Mouse (Mus musculus) kidney, adult 11 months (tissue): ENCODE measurements around the gene Spic.

Source experiments
- DNase-seq: peaks from one replicate; pipeline ENCODE4 v3.0.0; 2022

Spic gene

DNA sequence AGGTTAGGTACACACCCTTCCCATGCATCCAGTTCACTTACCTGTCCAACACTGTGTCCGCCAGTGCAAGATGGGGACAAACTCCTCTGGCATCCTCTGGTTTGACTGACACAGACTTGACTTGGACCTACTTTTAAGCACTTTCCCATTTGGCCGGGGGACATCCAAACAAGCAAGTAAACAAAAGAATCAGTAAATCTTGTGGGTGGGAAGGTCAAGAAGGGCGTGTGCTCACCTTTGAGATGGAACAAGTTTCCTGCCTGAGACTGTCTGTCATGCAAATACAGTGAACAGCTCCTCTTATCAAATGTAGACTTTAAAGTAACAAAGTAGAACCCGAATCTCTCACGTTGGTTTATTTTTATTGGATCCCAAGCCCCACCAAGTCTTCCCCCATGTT lies at the start of gene Spic:
TSS of gene Spic (minus strand) at position 91 of the 400 bp plus-strand sequence.
- DNase-seq, result no peak

DNA sequence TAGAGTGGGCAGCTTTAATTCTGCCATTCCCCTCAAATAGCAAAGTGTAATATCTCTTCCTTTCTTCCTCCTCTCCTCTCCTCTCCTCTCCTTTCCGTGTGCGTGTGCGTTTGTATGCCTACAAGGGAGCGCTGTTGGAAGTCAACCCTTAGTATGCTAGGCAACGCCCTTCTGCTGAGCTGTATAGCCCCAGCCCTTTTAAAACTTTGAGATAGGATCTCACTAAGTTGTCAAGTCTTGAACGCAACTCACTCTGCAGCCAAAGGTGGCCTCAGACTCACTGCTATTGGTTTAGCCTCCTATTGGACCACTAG lies 47.5 kb upstream of the Spic start:
- DNase-seq, result no peak

DNA sequence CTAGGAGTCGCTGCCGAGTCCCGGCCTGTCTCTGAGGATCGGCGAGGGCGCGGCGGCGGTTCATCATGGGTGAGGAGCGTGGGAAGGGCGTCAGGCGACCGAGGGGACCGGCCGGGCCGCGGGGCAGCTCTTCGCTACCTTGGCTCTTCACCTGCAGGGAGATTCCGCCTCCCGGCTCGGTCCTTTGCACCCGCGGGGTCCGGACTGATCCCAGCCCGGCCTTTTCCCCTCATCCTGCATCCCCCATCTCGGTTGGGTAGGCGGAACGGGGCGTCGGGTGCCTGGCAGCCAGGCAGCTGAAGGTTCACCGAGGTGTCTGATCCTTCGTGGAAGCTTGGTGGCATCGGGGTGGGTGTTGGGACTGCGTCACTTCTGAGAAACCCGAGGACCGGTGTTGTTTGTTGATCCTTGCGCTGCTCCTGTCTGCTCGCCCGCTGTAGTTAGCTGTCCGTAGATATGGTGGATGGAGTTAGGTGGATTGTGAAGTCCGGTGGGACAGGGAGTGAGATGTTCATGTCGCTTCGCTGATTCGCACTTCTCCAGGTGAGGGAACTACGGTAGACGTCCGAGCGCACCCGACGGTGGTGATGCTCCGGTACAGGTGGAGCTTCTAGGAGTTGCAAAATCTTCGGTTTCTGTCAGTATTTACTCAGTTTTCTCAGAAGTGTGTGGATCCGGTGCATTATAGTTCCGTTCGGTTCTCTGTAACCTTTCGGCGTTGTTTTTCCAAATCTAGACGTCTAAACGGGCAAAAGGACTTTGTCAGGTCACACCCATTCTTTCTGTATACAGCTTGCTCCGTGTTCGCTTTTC lies 46.9 kb upstream of the Spic start:
- DNase-seq, result no peak

DNA sequence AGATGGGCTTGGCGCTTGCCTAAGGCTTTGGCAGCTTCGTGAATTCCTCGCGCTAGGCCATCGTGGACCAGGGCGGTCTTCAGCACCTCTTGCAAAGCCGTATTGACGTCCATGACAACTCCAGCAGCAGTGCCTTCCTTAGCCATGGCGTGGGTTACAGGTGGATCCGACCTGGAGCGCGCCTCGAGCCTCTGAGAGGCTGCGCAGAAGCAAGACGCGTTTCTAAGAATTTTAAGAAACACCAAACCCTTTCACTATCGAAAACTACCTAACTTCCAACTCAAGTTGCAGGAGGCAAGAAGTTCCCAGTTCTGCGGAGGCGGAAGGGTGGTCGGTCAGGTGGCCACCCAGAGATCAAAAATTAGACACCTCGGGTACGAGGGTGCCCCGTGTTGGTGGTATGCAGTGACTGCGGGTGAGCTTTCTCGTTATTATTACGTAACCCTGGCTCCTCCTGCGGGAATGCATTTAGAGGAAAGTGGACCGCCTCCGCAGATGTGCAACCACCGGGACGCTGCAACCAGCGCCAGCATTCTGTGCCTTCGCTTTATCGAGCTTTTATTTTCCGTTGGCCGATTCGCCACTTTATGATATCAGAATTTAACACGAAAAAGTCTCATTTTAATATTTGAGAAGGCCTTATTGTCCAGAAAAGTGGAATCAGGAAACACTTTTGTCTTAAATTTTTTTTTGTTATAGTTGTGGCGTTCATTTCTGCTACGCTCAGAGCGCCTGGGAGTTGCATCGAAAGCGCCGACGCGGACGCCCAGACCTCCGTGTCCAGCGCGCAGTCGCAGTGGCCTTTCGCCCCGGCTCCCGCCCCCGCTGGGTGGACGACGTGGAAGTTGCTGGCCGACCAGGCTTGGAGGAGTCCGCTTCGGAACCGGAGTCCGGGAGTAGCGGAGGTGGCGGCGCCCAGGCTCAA lies 46.0 kb upstream of the Spic start, which contains the start of gene Arl1:
TSS of gene Arl1 (plus strand) at position 288 of the 925 bp plus-strand sequence.
- peak; percentile 89 for DNase-seq

DNA sequence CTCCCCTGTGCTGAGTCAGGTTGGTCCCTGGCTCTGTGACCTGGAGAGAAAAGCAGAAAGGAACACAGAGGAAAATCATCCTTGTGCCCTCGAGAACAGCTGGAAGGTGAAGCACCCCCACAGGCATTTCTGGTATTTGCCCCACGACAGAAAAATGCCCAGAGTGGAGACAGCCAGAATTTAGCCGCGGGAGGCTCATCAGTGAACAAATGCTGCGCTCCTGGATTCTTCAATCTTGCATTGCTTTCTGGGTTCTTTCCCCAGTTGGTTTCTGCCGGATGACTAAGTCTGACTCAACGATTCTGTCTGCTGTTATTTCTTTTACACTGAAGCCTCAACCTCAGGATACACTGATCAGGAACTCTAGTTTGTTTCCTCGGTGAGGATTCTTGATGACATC lies 43.4 kb upstream of the Spic start:
- no peak for DNase-seq

DNA sequence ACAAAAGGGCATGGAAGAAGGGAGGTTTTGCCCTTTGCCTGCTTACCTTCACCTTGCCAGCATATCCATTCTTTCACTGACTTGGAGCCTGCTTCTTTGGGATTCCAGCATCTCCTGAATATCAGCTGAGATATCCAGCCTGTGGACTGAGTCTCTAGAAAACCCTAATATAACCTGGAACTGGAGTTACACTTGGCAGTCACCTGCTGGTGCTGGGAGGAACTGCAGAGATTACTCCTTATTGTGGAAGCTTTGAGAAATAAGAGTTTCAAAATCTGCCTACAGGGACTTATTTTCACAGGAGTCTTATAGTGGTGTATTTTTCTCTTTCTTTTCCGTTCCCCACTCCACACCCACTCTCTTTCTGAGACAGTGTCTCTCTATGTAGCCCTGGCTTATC lies 42.3 kb upstream of the Spic start:
- DNase-seq, result peak; percentile 26

DNA sequence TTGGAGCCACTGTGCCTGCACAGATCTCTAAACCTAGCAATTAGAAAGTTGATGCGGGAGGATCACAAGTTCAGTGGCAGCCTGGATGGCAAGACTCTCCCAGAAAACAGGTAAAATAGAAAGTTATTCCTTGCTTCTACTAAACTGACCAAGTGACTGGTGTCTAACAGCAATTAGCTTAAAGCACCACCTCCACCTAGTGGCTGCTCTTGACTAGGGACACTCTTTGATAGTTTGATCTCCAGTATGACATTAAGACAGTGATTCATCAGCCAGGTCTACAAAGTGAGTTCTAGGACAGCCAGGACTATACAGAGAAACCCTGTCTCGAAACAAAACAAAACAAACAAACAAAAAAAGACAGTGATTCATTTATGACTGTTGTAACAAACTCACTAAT lies 40.5 kb upstream of the Spic start:
- peak; percentile 12 for DNase-seq

DNA sequence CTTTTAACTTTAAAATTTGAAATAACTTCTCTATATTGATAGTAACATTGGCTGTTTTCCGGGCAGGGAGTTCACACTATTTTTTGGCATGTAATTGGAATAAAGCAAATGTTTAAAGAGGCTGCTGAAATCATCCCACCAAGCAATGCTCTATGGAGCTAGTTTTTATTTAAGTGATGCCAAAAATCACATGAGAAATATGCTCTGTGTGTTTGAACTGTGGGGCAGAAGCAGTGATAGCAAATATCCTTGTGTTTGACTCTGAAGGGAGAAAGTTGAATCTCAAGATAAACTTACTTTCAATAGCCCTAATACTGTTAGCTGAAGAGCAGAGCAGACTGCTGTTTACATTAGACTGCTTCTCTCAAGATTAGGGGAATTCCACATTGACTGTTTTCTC lies 34.8 kb upstream of the Spic start:
- DNase-seq, result no peak

DNA sequence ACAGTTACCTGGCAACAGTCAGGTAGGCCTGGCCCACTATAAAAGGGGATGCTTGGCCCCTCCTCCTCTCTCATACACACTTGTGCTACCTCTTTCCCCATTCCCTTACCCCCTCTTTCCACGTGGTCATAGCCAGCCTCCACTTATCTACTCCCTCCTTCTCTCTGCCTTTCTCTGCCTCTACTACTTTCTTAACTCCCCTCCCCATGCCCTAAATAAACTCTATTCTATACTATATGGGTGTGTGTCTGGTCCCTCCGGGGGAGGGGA lies 32.9 kb upstream of the Spic start:
- no peak for DNase-seq

DNA sequence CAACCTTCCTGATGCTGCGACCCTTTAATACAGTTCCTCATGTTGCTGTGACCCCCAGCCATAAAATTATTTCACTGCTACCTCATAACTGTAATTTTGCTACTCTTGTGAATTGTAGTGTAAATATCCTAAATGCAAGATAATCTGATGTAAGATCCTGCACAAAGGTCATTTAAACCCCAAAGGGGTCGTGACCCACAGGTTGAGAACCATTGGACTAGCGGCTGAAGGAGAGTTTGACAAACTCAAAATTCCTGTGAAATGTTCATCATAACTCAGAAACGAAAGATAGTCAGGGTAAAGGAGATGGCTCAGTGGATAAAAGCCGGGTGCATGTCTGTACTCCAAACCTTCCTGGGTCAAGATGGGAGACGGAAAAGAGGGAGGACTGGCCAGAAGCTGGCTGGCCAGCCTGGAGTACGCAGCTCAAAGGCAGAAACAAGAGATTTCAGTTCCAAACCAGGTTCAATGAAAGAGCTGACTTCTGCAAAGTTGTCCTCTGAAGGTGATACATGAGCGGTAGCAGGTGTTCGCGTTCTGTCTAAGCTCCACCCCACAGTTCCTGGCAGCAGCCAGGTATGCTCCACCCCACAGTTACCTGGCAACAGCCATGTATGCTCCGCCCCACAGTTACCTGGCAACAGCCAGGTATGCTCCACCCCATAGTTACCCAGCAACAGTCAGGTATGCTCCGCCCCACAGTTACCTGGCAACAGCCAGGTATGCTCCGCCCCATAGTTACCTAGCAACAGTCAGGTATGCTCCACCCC lies 32.4 kb upstream of the Spic start:
- DNase-seq, result no peak

DNA sequence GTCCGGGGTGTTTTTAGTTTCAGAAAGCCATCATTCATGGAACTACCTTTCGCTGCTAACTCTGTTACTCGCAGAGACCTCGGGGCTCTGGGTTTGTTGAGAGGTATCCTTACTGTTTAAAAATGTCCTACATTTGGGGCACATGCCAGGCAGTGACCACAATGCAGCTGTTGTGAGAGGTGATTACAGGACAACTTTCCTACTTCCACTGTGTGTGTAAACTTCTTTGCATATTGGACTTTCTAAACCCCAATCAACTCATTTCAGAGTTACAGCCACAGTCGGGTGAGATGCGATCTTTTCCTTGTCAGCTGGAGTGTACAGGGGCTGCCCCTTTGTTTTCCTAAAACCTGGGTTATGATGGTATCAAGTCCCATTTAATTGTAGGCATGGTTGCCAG lies 30.8 kb upstream of the Spic start:
- DNase-seq, result no peak

DNA sequence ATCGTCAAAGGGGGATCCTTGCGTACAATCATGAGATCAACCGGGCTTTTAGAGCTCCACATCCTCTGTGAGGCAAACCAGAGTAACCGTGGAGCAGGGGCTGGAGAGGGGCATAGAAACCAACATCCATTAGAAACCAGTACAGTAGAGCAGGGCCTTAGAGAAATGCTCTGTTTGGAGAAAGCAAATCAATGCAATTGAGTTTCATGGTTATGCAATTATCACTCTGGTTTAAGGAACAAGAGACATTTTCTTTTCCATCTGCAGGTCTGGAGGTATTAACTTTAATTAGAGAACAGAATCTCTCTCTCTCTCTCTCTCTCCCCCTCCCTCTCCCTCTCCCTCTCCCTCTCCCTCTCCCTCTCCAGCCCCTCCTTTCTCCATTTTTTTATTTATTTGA lies 29.9 kb upstream of the Spic start:
- no peak for DNase-seq

DNA sequence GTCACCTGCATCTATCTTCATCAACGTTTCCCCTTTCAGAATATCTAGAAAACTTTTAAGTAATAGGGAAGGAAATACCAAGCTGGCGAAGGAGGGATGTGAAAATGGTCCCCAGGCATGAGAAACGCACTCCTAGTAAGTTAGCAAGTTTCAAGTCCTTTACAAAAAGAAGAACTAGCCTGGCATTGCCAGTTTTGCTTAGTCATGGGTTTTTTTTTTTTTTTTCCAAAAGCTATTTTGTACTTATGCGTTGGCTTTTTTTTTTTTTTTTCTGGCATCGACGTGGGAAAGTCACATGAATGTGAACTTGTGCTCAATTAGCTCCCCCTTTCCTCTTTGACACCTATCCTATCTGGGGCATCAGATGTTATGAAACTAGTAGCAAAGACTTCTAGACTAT lies 27.5 kb upstream of the Spic start:
- DNase-seq, result no peak

DNA sequence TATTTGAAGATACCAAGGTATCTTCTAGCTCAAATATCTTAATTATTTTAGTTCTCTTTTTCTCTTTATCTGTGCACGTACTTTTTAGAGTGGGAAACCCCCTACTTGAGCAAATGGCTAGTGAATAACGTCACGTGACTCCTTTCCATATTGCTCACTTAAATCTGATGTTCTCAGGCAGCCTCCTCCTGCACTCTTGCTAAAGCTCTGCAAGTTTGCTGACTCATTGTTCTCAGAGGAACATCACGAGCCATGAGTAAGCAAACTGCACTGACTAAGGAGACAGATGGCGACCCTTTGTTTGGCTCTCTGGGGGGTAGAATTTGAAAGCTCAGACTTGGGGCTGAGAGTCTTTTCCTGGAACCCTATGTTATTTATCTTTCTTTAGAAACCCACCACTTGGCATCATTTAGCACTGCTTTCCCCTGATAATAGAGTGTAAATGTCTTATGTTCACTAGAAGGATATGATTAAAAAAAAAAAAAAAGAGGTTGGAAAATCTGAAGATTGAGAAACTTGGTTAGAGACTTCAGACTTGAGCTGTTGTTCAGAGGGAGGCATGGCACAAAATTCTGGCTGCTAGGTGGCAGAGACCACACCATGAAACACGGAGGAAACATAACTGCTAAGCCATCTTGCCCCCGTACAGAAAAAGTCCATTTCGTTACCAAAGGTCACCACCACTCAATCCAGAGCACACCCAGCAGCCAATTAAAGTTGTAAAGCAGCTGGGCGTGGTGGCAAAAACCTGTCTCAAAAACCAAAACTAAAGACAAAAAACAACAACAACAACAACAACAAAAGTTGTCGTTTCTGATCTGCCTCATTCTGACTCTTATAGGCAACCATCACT lies 24.1 kb upstream of the Spic start:
- no peak for DNase-seq

DNA sequence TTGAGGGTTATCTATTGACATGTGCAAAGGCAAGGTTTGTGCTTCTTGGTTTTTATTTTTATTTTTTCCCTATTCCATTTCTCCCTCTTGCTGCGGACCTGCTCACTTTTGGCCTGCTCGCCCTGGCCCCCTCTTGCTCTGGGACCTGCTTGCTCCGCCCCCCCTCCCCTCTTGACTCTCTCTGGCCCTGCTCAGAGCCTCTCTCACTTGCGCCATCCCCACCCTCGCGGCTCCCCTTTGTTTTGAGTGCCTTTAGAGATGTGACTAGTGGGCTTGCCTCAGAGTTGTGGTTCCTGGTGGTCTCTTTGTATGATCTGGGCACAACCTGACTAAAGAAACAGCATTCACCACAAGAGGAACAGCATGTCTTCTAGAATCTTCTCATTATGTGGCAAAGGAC lies 16.1 kb upstream of the Spic start:
- DNase-seq, result no peak

DNA sequence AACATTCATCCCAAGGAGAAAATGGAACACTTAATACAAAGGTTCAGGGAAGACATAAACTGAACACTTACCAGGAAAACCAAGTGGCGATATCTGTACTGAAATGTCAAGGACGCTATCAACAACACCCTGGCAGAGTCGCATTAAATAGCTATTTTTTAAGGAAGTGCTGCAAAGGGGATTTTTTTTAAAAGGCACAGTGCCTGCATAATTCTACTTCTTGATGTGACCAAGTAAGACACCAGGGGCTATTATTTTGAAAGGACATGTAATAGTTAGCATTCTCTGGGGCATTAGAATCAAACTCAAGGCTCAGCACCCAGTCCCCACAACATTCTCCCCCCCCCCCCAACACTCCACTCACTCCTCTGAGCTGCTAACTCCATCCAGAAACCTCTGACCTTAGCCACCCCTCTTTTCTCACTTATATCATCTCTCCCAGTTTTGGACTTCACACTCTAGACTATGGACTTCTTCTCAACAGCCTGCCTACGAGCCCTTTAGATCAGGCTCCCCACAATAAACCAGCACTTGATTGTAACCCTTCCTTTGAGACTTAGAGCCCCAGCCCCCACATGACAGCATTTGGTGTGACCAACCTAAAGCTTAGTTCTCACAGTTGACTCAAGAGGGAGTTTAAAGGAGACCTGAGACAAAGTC lies 1.8 kb downstream of the Spic start:
- no peak for DNase-seq

DNA sequence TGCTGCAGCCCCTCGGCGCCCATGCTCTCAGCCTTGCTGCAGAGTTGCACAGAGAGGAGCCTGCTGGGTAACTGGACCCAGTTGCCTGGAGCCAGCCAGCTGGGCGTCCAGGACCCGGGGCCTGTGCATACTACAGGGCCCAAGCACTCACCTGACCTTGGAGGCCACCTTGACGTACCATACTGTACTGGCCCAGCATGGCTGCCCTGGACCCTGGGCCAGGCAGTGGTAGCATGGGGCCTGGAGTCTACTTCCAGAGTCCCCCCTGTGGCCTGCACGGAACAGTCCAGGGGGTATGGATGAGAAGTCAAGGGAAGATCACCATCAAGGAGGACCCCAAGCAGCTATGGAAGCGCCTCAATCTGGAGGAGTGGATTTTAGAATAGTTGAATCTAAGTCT lies 12.0 kb downstream of the Spic start:
- DNase-seq, result no peak

DNA sequence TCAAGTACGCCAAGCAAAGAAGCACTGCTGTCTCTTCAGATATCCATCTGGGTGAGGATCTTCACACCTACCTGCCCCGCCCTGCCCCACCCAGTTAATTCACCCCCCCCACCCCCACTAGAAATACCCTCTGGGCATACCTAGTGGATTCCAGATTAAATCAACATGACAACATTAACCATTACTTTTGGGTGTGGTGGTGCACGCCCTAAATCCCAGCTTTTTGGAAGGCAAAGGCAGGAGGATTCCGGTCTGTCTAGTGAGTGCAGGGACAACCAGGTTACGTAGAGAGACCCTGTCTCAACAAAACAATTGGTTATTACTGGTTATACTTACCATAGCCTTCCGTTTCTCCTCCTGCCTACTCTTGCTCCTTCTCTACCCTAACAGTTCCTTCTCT lies 12.7 kb downstream of the Spic start:
- no peak for DNase-seq

DNA sequence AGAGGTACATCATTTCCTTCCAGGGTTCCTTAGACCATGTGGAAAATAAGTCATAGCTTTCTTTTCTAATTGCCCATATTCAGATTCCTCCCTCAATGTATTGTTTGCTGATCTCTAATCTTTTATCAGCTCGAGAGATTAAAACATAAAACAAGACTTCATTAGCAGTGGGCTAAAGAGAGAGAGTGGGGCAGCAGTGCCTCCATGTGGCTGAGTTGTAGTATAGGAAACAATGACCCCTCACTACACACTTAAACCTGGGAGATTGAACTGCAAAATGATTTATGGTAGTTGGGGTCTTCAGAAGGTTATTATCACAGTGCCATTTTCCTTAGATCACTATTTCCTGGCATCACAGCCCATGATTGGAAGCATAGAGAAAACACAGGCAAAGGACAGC lies 15.1 kb downstream of the Spic start:
- DNase-seq, result no peak

DNA sequence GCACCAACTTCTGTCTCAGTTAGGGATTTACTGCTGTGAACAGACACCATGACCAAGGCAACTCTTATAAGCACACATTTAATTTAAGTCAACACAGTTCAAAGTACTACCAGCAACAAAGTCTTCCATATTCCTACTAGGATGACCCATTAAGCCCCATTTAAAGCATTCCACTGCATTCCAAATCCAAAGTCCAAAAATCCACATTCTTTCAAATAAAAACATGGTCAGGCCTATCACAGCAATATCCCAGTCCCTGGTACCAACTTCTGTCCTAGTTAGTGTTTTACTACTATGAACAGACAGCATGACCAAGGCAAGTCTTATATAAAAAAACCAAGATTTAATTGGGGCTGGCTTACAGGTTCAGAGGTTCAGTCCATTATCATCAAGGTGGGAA lies 21.0 kb downstream of the Spic start:
- DNase-seq, result peak; percentile 21

DNA sequence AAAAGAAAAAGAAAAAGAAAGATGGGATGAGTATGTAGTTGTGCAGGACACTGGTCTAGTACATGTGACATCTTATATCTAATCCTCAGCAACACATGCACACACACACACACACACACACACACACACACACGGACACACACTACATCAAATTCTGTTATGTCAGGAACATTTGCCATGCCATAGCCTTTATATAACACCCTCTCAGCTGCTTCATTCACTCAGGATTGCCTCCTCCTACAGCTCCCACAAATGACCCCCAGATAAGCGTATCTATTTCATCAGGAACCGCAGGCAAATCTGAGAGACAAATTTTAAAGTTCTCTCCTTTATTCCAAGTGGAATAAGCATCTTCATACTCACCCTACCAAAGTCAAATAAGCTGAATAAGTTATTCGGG lies 25.9 kb downstream of the Spic start:
- no peak for DNase-seq

DNA sequence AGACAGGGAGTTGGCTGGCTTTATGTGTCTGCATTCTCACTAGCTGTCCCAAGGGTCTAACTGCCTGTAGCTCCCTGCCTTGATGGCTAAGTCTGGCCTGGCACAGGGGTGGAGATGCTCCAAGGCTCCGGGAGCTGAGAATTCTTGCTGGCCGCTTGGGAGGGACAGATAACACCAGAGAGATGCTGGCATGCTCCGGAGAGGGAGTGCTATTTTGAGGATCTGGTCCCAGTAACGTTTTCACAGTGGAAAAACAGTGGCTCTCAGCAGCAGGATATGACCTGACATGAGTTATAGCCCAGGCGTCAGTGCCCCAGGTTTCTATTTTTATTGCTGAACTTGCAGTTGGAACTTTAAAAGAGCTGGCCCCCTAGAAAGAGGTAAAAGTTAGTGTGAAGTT lies 39.4 kb downstream of the Spic start:
- DNase-seq, result no peak
